Mouse (Mus musculus) cerebellum, adult 2 months (tissue): Measurements from ENCODE around the gene Crlf2.

Experiments
- CTCF ChIP-seq: fragments of 200-500 bp; IDR thresholded peaks from 2 replicates; pipeline ENCODE4 v1.5.1; 2011; ENCODE audit warnings: low read depth, mild to moderate bottlenecking, control low read depth, low read length, moderate library complexity, borderline replicate concordance; ENCODE audit not compliant: insufficient read depth
- POLR2A ChIP-seq: fragments of 200-500 bp; IDR thresholded peaks from 2 replicates; pipeline ENCODE4 v1.6.1; 2011; ENCODE audit warnings: low read length, control low read depth, borderline replicate concordance; ENCODE audit not compliant: insufficient read depth

GRCm38 (mm10) chr5:109550225-109550935 lies 8.4 kb downstream of the Crlf2 start:
- no peak for TF ChIP-seq POLR2A
- TF ChIP-seq CTCF: no peak
